Mouse (Mus musculus): ENCODE data around the gene Cdc5l. TPM values are rescaled to one million over a fixed set of nuclear protein-coding genes. Genes with fewer than 3 reads are reported as not detected.

Gene Cdc5l
- polyA plus RNA-seq, 1 experiment from 2014 or later, result 62.1 TPM

Other genes with a start within 250 kb of the Cdc5l start
- gene Spats1, start 41.7 kb upstream of the Cdc5l start, polyA plus RNA-seq (2015; fragmentation: Nextera tagmentation; extraction: Ambion mirVana), result 1.6 TPM in 2 replicates
- gene Aars2, start 73.1 kb upstream of the Cdc5l start, polyA plus RNA-seq (2015; fragmentation: Nextera tagmentation; extraction: Ambion mirVana), result 19.7 and 20.5 TPM in 2 replicates
- 6.0 and 6.2 TPM in 2 replicates for gene Tcte1, start 89.7 kb upstream of the Cdc5l start, polyA plus RNA-seq (2015; fragmentation: Nextera tagmentation; extraction: Ambion mirVana)
- 32.1 and 33.9 TPM in 2 replicates for gene Tmem151b, start 115.9 kb upstream of the Cdc5l start, polyA plus RNA-seq (2015; fragmentation: Nextera tagmentation; extraction: Ambion mirVana)
- gene Nfkbie, start 122.0 kb upstream of the Cdc5l start, polyA plus RNA-seq (2015; fragmentation: Nextera tagmentation; extraction: Ambion mirVana), result 3.5 and 5.3 TPM in 2 replicates
- gene Slc35b2, start 130.1 kb upstream of the Cdc5l start, polyA plus RNA-seq (2015; fragmentation: Nextera tagmentation; extraction: Ambion mirVana), result 85.5 and 93.4 TPM in 2 replicates
- 1,488 and 1,537 TPM in 2 replicates for gene Hsp90ab1, start 139.5 kb upstream of the Cdc5l start, polyA plus RNA-seq (2015; fragmentation: Nextera tagmentation; extraction: Ambion mirVana)
- gene Slc29a1, start 165.9 kb upstream of the Cdc5l start, polyA plus RNA-seq (2015; fragmentation: Nextera tagmentation; extraction: Ambion mirVana), result 30.7 and 33.0 TPM in 2 replicates
- gene Mymx, start 168.4 kb upstream of the Cdc5l start, polyA plus RNA-seq (2015; fragmentation: Nextera tagmentation; extraction: Ambion mirVana), result not detected in 2 replicates
- gene Capn11, start 225.6 kb upstream of the Cdc5l start, polyA plus RNA-seq (2015; fragmentation: Nextera tagmentation; extraction: Ambion mirVana), result 0.65 and 1.2 TPM in 2 replicates

All from midbrain, embryonic 15.5 days (tissue).